Mouse (Mus musculus) heart, adult 8-10 months (tissue): ENCODE measurements around the gene Lipa. TPM values are rescaled to one million over a fixed set of nuclear protein-coding genes. Genes with fewer than 3 reads are reported as not detected.

Experiments
- DNase-seq: peaks from one replicate; pipeline ENCODE4 v3.0.0; 2022; ENCODE audit warnings: low spot score
- total RNA-seq, 4 experiments: library from RNA; stranded (reverse); gene quantifications; 2 replicates each; pipeline ENCODE4 v1.2.4; 2022

Lipa gene
- total RNA-seq = 10 to 100 TPM; 22.6 to 27.5 (median 24.7) TPM

DNA sequence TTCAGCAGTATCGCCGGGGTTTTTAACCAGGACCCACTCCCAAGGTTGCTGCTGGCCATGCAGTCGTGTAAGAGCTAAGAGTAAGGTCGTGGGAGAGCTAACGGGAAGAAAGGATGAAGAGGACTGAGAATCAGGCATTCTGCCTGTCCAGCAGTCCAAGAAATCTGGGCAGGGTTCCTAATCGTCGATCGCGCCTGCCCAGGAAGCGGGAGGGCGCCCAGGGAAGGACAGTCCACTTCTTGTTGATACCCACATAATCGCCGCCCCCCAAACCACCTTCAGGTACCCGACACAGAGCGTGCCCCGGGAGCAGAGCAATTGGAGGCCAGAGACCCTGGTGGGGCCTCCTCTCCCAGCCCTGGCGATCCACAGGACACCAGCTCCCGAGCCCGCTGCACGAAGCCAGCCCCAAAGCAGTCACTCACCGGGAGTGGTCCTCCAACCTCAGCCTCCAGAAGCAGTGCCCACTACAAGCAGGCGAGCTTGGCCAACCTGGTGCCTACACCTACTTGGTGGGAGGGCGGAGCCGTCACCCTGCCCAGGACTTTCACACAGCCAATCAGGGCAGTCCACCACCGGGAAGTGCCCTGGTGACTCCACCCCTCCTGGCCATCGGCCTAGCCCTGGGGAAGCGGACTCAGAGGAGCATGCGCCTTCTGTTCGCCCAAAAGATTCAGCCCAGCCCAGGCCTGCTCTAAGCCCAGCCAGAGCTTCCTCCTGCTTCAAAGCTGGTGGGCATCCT is at the start of gene Lipa:
TSS of gene Lipa (minus strand) at position 534 of the 742 bp plus-strand sequence.
- peak; percentile 99 for DNase-seq

DNA sequence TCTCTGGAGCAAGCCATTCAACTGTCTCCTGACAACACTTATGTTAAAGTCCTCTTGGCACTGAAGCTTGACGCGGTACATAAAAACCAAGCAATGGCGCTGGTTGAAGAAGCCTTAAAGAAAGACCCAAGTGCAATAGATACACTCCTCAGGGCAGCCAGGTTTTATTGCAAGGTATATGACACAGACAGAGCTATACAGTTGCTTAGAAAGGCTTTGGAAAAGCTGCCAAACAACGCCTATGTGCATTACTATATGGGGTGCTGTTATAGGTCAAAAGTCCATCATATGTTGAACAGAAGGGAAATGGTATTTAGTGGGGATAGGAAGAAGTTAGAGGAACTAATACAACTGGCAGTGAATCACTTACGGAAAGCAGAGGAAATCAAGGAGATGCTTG is 46.4 kb upstream of the Lipa start:
- no peak for DNase-seq

DNA sequence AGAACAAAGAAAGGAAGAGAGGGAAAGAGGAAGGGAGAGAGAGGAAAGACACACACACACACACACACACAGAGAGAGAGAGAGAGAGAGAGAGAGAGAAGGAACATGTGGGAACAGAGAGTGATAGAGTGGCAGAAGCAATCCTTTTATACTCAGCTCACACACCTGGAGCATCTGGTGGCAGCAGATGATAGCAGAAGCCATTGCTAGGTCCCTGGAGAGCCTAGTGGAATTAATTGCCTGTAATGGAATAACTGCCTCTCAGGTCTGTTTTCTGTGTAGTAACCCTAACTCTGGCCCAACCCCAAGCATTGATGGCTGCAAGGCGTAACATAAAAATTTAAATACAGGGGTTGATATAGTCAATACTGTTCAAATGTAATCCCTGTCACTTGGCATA is 43.8 kb upstream of the Lipa start:
- no peak for DNase-seq

DNA sequence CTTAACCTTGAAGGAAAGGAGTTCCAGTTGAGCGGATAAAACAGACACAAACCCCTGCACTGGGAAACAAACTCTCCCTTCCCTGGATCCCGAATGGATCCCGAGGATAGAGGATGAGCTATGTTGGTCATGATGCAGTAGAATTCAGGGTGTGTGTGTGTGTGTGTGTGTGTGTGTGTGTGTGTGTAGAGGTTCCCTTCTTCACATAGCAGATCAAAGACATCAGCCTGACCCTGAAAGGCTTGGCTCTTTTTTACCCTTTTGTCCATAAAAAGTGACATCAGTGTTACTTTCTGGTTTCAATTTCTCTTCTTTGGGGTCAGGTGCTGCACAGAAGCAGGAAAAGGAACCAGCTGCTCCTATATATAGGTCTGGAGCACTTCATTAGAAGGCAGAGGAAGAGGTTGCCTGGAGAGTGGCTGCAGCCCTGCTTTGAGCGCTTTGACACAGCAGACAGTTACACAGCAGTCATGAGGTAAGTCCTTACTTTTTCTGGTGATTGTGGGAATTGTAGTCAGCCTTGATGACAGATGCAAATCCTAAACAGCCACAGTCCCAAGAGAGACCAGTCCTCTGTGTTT is 42.7 kb upstream of the Lipa start:
- DNase-seq = no peak

DNA sequence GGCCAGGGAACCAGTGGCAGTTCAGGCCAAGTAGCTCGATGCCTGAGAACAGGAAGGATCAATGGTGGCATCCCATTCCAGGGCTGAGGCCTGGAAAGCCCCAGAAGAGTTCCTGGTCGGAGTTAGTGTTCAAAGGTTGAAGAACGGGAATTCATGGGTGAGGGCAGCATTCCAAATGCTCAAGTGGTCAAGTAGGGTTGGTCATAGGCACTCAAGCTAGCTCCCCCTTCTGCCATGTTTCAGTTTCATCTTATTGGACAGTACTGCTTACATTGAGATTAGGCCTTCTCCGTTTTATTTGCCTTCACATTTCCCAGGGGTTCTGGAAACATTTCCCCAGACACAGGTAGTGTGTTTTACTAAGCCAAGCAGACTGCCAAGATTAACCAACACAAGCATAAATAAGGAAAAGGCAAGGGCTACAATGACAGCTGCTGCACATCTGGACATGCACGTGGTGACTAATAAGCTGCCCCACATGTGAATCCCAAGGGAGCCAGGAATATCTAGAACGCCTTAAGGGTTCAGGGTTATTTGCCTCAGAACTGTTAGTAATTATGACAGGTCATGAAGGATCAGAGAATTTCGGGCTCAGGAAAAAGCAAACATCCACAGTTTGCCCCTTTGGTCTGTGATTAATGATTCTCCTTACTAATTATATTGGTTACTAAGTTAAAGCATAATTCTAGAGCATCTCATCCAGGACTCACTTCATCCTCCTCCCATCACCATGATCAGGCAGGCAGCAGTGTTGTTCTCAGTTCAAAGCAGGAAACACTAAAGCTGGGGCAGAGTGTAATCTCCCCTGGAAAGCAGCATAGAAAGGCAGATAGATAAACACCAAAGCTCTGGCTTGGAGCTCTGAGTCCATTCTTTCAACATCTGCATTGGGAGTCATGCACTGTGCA is 42.0 kb upstream of the Lipa start:
- DNase-seq = no peak

DNA sequence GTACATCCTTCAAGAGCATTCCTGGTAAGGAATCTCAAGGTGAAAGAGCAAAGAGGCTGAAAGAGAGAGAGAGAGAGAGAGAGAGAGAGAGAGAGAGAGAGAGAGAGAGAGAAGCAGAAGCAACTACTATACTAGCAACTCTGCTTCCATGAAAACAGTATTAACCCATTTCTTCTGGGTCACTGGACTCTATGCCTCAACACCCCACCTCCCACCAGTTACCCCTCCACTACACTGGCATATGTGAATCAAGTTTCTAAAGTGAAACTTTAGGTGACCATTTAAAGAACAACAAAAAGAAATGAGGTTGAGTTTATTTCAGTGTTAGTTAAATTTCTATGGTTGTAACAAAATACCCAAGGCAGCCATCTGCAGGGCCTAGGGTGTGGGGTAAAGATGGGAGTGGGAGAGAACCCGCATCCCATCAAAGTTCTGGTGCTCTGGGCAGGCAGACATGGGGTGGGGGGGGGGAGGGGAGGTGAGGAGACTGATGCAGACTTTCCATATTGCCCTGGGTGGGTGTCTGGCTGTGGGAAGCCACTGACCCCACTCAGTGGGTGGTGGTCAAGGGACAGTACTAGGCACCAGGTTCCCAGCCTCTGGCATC is 39.0 kb upstream of the Lipa start:
- no peak for DNase-seq

DNA sequence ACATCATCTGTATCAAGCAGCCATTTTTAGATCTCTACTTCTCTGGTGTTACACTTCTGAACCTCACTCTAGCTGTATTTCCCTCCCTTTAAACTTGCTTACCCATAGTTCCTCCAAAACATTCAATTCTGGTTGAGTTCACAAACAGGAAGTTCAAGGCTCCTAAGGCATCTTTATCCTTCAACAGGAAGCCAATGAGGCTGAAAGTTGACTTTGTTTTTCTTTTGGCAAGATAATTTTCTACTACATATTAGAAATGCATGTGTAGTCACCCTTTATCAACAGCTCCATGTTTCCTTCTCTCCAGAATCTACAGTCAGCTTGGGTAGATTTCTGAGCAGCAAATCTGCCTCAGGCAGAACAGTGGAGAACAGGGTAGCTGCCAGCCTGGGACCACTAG is 35.3 kb upstream of the Lipa start:
- DNase-seq = no peak

GRCm38 (mm10) chr19:34556621-34557020 is 29.3 kb upstream of the Lipa start:
- DNase-seq = no peak

- DNase-seq = no peak
Observed at GRCm38 (mm10) chr19:34554061-34554460, 26.8 kb upstream of the Lipa start.

DNA sequence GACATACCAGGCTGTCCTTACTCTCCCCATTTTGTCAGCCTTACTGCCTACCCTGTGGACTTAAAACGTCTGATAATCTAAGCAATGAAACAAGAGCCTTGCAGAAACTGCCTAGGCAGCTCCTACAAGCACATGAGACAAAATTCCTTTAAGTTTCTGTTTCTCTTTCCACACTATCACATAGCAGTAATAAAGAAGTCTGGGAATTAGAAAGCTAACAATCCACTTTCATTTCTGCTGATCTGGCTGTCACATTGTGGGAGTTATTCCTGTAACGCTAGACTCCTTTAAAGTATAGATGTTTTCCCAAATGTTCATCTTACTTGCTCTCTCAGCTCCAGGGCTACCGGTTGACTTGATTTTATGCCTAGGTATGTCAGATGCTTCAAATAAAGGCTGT is 26.2 kb upstream of the Lipa start:
- no peak for DNase-seq

- no peak for DNase-seq
Observed at GRCm38 (mm10) chr19:34553021-34553420, 25.7 kb upstream of the Lipa start.

DNA sequence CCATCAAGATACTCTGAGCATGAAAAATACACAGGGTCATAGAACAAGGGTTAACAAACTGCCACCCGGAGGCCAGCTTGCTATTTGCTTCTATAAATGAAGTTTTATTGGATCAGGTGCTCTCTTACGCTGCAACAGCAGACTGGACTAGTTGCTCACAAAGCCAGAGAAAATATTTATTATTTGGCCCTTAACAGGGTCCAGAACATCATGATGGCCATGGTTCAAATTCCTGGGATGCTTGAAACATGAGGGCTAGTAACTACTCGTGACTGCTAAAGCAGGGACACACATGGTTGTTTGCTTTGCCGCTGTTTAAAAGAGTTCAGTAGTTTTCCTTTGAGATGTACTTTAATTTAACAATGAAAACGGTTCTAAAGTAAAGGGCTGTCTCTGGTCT is 24.7 kb upstream of the Lipa start:
- peak; percentile 51 for DNase-seq

DNA sequence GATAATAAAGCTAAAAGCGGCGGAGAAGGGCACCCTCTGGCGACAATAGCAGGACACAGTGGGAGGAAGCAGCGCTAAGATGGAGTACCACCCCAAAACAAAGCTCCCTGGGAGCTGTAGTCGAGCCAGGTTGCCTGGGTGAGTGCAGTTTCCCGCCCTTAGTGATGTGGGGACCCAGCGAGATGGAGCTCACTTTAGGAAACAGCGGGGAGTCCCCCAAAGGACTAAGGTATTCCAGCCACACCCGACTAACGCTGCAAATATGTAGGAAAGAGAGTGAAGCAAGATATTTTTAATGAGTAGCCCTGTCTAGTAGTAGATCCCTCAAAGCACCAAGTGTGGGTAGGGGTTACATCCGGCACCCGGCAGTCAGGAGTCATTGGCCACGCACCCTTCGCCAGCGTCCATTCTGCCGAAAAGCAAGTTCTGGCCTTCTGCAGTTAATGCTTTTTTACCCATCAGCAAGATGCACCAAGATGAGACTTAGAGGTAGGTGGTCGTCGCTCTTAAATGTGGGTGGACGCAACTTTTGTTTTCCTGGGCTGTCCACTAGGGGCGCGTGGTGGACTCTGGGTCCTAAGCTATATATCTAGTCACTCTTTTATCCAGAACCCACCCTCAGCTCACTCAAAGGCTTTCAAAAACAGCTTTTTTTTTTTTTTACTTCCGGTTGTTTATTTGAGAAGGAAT is 23.4 kb upstream of the Lipa start, which contains the start of gene Ifit2:
TSS of gene Ifit2 (plus strand) at position 161 of the 690 bp plus-strand sequence.
- DNase-seq = peak; percentile 77

DNA sequence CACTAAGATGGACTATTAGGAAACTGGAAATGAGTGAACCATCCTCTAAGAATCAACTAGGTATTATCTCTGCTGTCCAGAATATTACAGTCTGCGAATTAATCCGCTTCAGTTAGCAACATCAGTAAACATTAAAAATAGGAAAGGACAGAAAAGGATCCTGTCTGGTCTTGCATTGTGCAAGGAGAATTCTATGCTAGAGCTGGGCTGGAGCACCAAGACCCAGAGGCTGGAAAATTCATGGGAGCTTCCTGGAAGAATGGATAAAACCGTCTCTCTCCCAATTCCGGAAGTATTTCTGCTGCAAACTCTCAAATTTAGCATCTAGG is 22.9 kb upstream of the Lipa start:
- no peak for DNase-seq

DNA sequence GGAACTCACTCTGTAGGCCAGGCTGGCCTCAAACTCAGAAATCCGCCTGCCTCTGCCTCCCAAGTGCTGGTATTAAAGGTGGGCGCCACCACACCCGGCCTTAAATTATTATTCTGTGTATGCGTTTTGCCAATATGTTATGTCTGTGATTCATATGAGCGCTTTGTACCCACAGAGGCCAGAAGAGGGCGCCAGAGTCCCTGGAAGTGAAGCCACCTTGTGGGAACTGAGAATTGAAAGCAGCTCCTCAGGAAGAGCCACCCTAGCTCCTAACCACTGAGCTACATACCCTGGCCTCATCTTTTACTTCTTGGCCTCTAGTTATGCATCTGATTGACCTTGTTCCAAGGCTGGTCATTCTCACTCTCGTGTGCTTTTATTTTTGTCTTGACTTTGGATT is 20.7 kb upstream of the Lipa start:
- DNase-seq = peak; percentile 88

DNA sequence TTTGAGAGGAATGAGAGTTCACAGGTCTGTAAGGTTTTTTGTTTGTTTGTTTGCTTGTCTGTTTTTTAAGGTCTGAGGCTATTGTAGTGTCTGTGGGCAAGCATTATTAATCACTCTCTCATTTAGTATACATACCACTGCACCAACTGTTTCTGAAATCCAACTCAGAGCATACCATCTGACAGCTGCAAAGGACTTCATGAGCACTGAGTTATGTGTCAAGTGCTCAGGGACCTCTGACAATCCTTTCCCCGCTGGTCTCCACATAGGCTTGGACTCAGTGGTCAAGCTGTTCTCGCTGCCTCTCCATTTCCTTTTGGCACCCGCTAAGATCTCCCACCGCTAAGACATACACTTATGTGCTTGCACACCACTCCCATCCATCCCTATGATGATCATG is 18.9 kb upstream of the Lipa start:
- DNase-seq = no peak

DNA sequence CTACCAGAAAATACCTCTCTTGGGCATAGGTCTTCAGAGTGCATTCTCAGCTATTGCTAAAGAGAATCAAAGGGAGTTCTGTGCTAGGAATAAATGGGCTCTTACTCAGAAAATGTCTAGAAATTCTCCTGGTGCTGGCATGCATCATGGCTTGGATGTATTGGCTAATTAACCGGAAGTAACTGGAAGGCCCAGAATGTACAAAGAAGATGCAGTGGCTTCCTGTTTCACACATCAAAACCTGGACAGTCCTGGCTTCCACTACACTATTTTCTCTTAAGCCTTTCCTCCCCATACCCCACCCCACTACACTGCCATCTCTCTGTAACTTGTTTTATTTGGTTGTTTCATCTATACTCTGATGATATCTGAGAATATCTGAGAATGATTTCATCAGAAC is 12.1 kb upstream of the Lipa start:
- no peak for DNase-seq

DNA sequence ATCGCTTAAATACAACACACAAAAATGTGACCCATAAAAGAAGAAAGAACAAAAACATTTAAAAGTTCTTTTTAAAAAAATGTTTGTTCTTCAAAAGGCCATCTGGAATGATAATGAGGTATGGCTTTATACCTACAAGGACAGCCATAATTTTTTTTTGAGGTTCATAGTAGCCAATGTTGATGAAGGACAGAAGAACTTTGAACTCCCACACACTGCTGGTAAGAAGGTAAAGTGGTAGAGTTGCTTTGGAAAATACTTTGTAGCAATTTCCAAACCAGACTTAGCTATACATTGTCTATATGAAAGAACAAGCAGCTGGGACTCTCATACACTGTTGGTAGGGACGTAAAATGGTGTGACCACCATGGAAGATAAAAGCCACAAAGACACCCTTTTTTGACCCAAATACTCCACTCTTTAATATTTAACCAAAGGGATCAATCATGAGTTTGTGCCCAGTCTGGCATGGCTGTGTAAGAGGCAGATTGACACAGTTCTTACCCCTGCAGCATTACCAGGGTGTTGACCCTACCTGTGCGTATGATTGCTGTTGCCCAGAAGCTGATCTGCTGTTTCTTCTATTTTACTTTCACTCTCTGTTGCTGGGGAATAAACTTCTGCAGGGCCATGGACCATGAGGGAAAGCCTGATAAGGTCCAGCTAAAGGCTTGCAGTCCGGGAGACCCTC is 4.9 kb upstream of the Lipa start:
- DNase-seq = no peak

DNA sequence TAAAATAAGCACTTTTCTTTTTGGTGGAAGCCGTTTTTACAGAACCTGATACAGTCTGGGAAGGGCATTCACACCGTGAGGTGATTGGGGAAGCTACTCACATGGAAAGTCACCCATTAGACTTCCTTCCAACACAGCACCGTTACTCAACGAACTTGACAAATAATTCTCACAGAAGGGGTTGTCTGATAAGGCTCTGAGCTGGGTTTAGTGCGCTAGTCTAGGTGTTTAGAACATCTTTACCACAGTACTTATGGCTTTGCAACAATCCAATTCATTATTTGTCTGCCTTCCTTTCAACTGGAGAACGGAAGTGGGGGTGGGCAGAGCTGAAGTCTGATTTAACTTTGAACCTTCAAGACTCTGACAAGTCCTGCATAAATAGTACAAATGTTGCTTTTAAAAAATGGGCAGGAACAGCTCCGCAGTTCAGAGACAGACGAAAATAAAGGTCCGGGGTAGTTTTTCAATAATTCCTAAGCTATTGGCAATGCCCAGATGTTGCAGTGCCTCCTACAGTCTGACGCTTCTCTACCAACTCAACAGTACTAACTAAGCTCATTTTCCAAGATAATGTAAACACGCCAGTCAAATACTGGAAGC is 852 bp downstream of the Lipa start:
- no peak for DNase-seq

- DNase-seq = no peak
Observed at GRCm38 (mm10) chr19:34524646-34525045, 2.6 kb downstream of the Lipa start.
